ENCODE assay signal across 8 mouse cellular contexts in the genomic region with DNA sequence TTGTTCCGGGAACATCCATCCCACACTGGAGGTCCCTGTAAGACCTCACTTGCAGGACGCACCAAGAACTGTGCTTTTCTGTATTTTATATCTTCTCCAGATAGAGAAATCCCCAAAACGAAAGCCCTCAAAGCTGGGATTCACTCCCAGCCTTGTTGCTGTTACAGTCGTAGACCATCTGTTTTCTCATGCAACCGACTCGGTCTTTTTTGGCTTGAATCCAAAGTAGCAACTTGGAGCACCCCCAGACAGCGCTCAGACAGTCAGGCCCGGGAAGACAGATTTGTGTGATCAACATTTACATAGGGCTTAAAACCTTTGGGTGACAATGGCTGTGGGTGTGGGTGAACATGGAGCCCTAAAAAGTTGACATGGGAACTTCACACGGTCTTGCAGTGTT. TPM values are rescaled to one million over a fixed set of nuclear protein-coding genes. Genes with fewer than 3 reads are reported as not detected.
A peak's percentile ranks its signal among the peaks of the same experiment; 100 is the strongest.
DNase-seq lines count a peak whose midpoint lies in the region; ATAC-seq and TF ChIP-seq lines count a peak whose summit lies in the region.

No protein-coding gene starts in this region.

- DNase-seq in lung, adult 2 months: no peak
- no peak for DNase-seq in embryonic facial prominence, embryonic 10.5 days (ENCODE audit: low spot score)
- peak; percentile 75 for DNase-seq in layer of hippocampus, adult 9-11 months
- peak; percentile 36 for DNase-seq in right cerebral cortex, postnatal 4 days
- DNase-seq in cerebellum, adult 11-12 months: no peak
- DNase-seq in urinary bladder, postnatal 25 days (ENCODE audit: low spot score): no peak

- H3K4me3 ChIP-seq in lung, embryonic 15.5 days: no peak overlapping the region
- no peak overlapping the region for H3K4me3 ChIP-seq in lung, adult 2 months (replicated peaks; ENCODE audit: extremely low read depth, low read depth, low read length)
- no peak overlapping the region for H3K4me3 ChIP-seq in embryonic facial prominence, embryonic 10.5 days
- H3K4me3 ChIP-seq in heart, embryonic 15.5 days: no peak overlapping the region

- peak; percentile 70; the same call in 1 of the 2 replicates for ATAC-seq in lung, embryonic 15.5 days (ENCODE audit: borderline replicate concordance, extremely low read depth, low FRiP score, low TSS enrichment)
- ATAC-seq in heart, embryonic 15.5 days (replicated peaks; ENCODE audit: insufficient number of reproducible peaks, insufficient read depth, low FRiP score, low read depth): peak; percentile 38; the same call in 1 of the 2 replicates

- no peaks in the 10 kb centered on the region for H3K9me3 ChIP-seq in lung, embryonic 15.5 days
- no peaks in the 10 kb centered on the region for H3K9me3 ChIP-seq in embryonic facial prominence, embryonic 10.5 days
- H3K9me3 ChIP-seq in heart, embryonic 15.5 days (replicated peaks): no peaks in the 10 kb centered on the region

- H3K36me3 ChIP-seq in lung, embryonic 15.5 days: no peaks in the 10 kb centered on the region
- no peaks in the 10 kb centered on the region for H3K36me3 ChIP-seq in embryonic facial prominence, embryonic 10.5 days (replicated peaks)
- no peaks in the 10 kb centered on the region for H3K36me3 ChIP-seq in heart, embryonic 15.5 days

- H3K27me3 ChIP-seq in lung, embryonic 15.5 days: no peaks in the 10 kb centered on the region
- H3K27me3 ChIP-seq in embryonic facial prominence, embryonic 10.5 days (replicated peaks; ENCODE audit: low read depth, poor library complexity, severe bottlenecking): no peaks in the 10 kb centered on the region
- no peaks in the 10 kb centered on the region for H3K27me3 ChIP-seq in heart, embryonic 15.5 days

- no peak for TF ChIP-seq CTCF in lung, adult 2 months (IDR thresholded peaks at IDR 0.05; ENCODE audit: insufficient read depth, low read length)

- H3K9ac ChIP-seq in lung, embryonic 15.5 days: no peak overlapping the region
- H3K9ac ChIP-seq in heart, embryonic 15.5 days: no peak overlapping the region

- 26% methylated on average over 9 of the region's 9 CpGs for WGBS in lung, embryonic 15.5 days
- WGBS in lung, adult 2 months: 45% methylated on average over 9 of the region's 9 CpGs
- 89% methylated on average over 9 of the region's 9 CpGs for WGBS in embryonic facial prominence, embryonic 10.5 days
- WGBS in heart, embryonic 15.5 days: 52% methylated on average over 9 of the region's 9 CpGs

- H3K27ac ChIP-seq in lung, embryonic 15.5 days: peak overlapping the region; percentile 87
- H3K27ac ChIP-seq in embryonic facial prominence, embryonic 10.5 days (replicated peaks): 0 out of 2 replicates have a peak overlapping the region, but pooled peaks have one; percentile 19
- peak overlapping the region; percentile 60 for H3K27ac ChIP-seq in heart, embryonic 15.5 days

- no peak for TF ChIP-seq POLR2A in lung, adult 2 months (IDR thresholded peaks at IDR 0.05; ENCODE audit: borderline replicate concordance, extremely low read depth, low read depth, low read length)

- H3K4me2 ChIP-seq in lung, embryonic 15.5 days: peak overlapping the region; percentile 47; the same call in 1 of the 2 replicates
- no peak overlapping the region; the same call in 1 of the 2 replicates for H3K4me2 ChIP-seq in heart, embryonic 15.5 days

- peaks cover 46% of the 10 kb centered on the region for H3K4me1 ChIP-seq in lung, embryonic 15.5 days
- peaks cover 22% of the 10 kb centered on the region for H3K4me1 ChIP-seq in lung, adult 2 months (ENCODE audit: control insufficient read depth, insufficient read depth, low read length)
- H3K4me1 ChIP-seq in embryonic facial prominence, embryonic 10.5 days: peaks cover 30% of the 10 kb centered on the region
- peaks cover 39% of the 10 kb centered on the region for H3K4me1 ChIP-seq in heart, embryonic 15.5 days (replicated peaks)

RNA-seq across cellular contexts. Expression of a gene that starts 59.1 kb away (rescaled TPM):
- 67.2 and 68.7 TPM in 2 replicates for polyA plus RNA-seq in lung, embryonic 15.5 days (2015; fragmentation: Nextera tagmentation; extraction: Ambion mirVana)
- 113 and 129 TPM in 2 replicates for polyA plus RNA-seq in lung, adult 2 months (2012; rRNA removed)
- polyA plus RNA-seq in embryonic facial prominence, embryonic 10.5 days (2016; fragmentation: Nextera tagmentation; extraction: Ambion mirVana): 55.0 and 55.2 TPM in 2 replicates
- 44.3 and 53.3 TPM in 2 replicates for polyA plus RNA-seq in heart, embryonic 15.5 days (2015; fragmentation: Nextera tagmentation; extraction: Ambion mirVana)

Comparison
In these comparisons a context has a peak if more than half of its experiments do, and no peak if none do; other contexts are left out.
1. H3K27ac ChIP-seq: peak in every context shown above with its lines; median percentile 87 in lung, embryonic 15.5 days; 60 in heart, embryonic 15.5 days; 19 in embryonic facial prominence, embryonic 10.5 days.
2. DNase-seq: peak in layer of hippocampus, adult 9-11 months (single experiment) and right cerebral cortex, postnatal 4 days (single experiment); none in lung, adult 2 months (single experiment), embryonic facial prominence, embryonic 10.5 days (single experiment), cerebellum, adult 11-12 months (single experiment) and urinary bladder, postnatal 25 days (single experiment).